Mouse (Mus musculus) embryonic facial prominence, embryonic 14.5 days (tissue): ENCODE data around the gene Mpv17. TPM values are rescaled to one million over a fixed set of nuclear protein-coding genes. Genes with fewer than 3 reads are reported as not detected.

Source experiments
- ATAC-seq: fragments of 200-750 bp; cut with Nextera tagmentation; 2 replicates; pipeline ENCODE4 v1.8.0; 2017; ENCODE audit warnings: low read depth, moderate number of reproducible peaks, moderate TSS enrichment
- DNase-seq: peaks from one replicate; pipeline ENCODE4 v3.0.0-alpha.2; 2015; ENCODE audit warnings: low spot score
- H3K27ac ChIP-seq: fragments of 300-500 bp; sonication (generic); replicated peaks from 2 replicates; pipeline ENCODE4 v1.5.1; 2014; ENCODE audit warnings: low read depth, mild to moderate bottlenecking, low read length, moderate library complexity
- H3K27me3 ChIP-seq: fragments of 300-500 bp; sonication (generic); replicated peaks from 2 replicates; pipeline ENCODE4 v1.6.1; 2014; ENCODE audit warnings: low read length; ENCODE audit not compliant: control insufficient read depth, insufficient read depth
- H3K36me3 ChIP-seq: fragments of 300-500 bp; sonication (generic); 2 replicates; pipeline ENCODE4 v1.6.1; 2014; ENCODE audit warnings: low read length, mixed read lengths; ENCODE audit not compliant: control insufficient read depth, insufficient read depth
- H3K4me1 ChIP-seq: fragments of 300-500 bp; sonication (generic); 2 replicates; pipeline ENCODE4 v1.6.1; 2014; ENCODE audit warnings: antibody characterized with exemption, low read length; ENCODE audit not compliant: control insufficient read depth, insufficient read depth
- H3K4me2 ChIP-seq: fragments of 300-500 bp; sonication (generic); 2 replicates; pipeline ENCODE4 v1.6.1; 2014; ENCODE audit warnings: low read depth, mild to moderate bottlenecking, low read length, moderate library complexity, mixed read lengths
- H3K4me3 ChIP-seq: fragments of 300-500 bp; sonication (generic); 2 replicates; pipeline ENCODE4 v1.5.1; 2014; ENCODE audit warnings: low read depth, mild to moderate bottlenecking, low read length
- H3K9ac ChIP-seq: fragments of 300-500 bp; sonication (generic); 2 replicates; pipeline ENCODE4 v1.6.1; 2014; ENCODE audit warnings: low read depth, mild to moderate bottlenecking, low read length, moderate library complexity, mixed read lengths
- H3K9me3 ChIP-seq: fragments of 300-500 bp; sonication (generic); 2 replicates; pipeline ENCODE4 v1.6.1; 2016; ENCODE audit warnings: low read length; ENCODE audit not compliant: control insufficient read depth
- WGBS: fragments of 180-500 bp; shearing (Covaris S2); extraction: QIAGEN DNeasy Blood & Tissue Kit; methylation state at CpG from one replicate; pipeline ENCODE4 v1.1.7; 2014; 5-methylcytosine and 5-hydroxymethylcytosine counted together
- polyA plus RNA-seq: library from polyadenylated mRNA; unstranded; fragments of >200 nt; fragmentation: Nextera tagmentation; extraction: Ambion mirVana; gene quantifications from 2 replicates; pipeline ENCODE4 v1.2.1, GENCODE M21; 2014

Mpv17 gene
- polyA plus RNA-seq, 1 experiment from 2014 or later: 47.7 TPM

DNA sequence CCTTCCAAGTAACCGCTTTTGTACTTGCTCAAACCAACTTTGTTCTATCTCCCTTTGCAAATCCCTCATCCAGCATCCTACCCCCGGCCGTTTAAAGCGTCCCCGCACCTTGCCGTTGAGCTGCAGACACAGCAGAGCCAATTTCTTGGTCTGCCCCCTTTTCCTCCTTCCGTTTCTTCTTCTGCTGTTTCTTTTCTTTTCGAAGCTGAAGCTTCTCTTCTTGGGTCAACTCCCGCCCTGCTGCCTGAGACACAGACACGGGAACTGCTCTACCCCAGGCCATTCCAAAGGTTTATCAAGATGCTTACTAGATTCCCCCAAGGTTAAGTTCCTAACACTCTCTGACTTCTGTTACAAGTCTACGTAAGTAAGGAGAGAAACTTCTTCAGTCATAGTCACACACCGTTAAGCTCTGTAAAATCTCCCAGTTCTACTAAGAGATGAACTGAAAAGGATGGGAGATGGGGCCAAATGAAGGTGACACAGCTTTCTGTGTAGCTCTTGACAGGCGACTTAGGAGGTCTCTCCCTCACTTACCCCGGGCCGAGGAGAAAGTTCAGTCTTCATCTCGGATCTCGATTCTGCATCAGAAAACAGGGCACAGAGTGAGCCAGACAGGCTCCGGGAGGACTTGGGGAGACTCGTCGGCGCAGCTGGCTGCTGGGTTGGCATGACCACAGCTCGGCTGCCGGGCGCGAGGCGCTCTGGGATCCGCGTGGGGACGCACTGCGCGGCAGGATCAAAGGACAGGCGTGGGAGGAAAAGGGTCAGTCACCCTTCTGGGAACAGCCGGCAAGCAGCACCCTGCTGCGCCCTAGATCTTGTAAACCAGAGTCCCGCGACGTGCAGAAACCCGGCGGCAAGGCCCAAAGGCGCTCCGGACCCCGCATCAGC is 38.2 kb upstream of the Mpv17 start:
- peak; percentile 56 for ATAC-seq
- Histone ChIP-seq H3K9me3 (no peaks in the 10 kb centered on the region), H3K27me3 (no peaks in the 10 kb centered on the region), H3K27ac (peak overlapping the region; percentile 75), H3K36me3 (peaks cover 73% of the 10 kb centered on the region), H3K4me3 (peak overlapping the region; percentile 86), H3K4me1 (peaks cover 9% of the 10 kb centered on the region), H3K9ac (peak overlapping the region; percentile 87), H3K4me2 (peak overlapping the region; percentile 75)
- 20% methylated on average over 30 of the region's 42 CpGs for WGBS
- DNase-seq: peak; percentile 78

DNA sequence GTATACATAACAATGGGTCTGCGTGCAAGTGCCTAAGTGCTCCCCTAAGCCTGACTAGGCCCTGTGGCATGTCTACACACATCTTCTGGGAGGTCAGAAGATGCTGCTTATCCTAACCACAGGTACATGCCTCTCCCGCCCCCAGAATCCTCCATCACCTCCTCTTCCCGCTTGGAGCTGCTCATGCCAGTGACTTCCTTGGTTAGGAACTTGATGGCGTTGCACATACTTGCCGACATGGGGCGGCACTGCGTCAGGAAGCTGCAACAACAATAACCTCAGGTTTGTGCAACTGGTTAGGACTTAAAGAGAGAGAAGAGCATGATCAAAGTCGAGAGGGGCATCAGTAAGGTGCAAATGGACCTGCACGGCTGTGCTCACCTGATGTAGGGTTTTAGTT is 36.1 kb upstream of the Mpv17 start:
- Histone ChIP-seq H3K9me3 (no peaks in the 10 kb centered on the region), H3K9ac (no peak overlapping the region), H3K27ac (no peak overlapping the region), H3K4me2 (no peak overlapping the region), H3K4me3 (no peak overlapping the region), H3K36me3 (peaks cover 58% of the 10 kb centered on the region), H3K4me1 (peaks cover 9% of the 10 kb centered on the region), H3K27me3 (no peaks in the 10 kb centered on the region)
- no peak for DNase-seq
- WGBS: 90% methylated on average over 9 of the region's 9 CpGs
- ATAC-seq: no peak

DNA sequence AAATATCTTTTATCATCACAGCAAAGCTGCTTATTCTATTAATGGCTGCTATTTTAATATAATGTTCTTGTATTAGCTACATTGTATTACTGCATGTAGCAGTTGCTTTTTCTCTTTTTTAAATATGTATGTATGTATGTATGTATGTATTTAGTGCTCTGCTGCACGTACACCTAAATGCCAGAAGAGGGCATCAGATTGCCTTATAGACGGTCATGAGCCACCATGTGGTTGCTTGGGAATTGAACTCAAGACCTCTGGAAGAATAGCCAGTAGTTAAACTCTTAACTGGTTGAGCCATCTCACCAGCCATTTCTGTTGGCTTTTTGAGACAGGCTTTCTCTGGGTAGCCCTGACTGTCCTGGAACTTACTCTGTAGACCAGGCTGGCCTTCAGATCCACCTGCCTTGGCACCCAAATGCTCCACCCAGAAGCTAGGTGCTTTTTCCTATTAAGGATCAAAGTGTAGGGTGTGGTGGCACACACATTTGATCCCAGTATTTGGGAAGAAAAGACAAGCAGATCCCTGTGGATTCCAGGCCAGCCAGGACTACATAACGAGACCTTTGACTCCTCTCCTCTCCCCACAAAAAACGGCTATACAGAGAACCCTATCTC is 34.3 kb upstream of the Mpv17 start:
- ATAC-seq: no peak
- Histone ChIP-seq H3K27ac (no peak overlapping the region), H3K27me3 (no peaks in the 10 kb centered on the region), H3K9ac (no peak overlapping the region), H3K4me2 (no peak overlapping the region), H3K4me3 (no peak overlapping the region), H3K36me3 (peaks cover 45% of the 10 kb centered on the region), H3K4me1 (peaks cover 4% of the 10 kb centered on the region), H3K9me3 (no peaks in the 10 kb centered on the region)
- no peak for DNase-seq
- whole genome bisulfite sequencing: 71% methylated on average over 4 of the region's 4 CpGs

DNA sequence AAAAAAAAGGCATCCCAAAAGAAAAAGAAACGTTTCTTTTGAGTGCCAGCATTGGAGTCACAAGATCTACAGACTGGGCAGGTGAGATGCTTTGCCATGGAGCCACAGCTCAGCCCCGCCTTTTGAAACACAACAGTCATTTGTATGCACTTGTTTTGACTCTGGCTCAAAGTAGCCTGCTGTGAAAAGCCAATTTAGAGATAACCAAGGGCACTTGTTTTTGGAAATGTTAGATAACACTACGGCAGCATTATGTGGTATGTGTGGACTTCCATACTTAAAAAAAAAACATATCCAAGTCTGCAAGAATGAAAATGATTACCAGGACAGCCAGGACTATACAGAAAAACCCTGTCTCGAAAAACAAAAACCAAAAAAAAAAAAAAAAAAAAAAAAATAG is 29.6 kb upstream of the Mpv17 start:
- no peaks in the 10 kb centered on the region for H3K27me3 ChIP-seq
- H3K27ac ChIP-seq: no peak overlapping the region
- DNase-seq: no peak
- ATAC-seq: no peak
- 58% methylated on average over 4 of the region's 4 CpGs for WGBS
- H3K4me3 ChIP-seq: no peak overlapping the region
- H3K4me1 ChIP-seq: peaks cover 8% of the 10 kb centered on the region; the same call in 1 of the 2 replicates
- peaks cover 20% of the 10 kb centered on the region for H3K36me3 ChIP-seq
- no peak overlapping the region for H3K9ac ChIP-seq
- H3K4me2 ChIP-seq: no peak overlapping the region
- H3K9me3 ChIP-seq: no peaks in the 10 kb centered on the region

DNA sequence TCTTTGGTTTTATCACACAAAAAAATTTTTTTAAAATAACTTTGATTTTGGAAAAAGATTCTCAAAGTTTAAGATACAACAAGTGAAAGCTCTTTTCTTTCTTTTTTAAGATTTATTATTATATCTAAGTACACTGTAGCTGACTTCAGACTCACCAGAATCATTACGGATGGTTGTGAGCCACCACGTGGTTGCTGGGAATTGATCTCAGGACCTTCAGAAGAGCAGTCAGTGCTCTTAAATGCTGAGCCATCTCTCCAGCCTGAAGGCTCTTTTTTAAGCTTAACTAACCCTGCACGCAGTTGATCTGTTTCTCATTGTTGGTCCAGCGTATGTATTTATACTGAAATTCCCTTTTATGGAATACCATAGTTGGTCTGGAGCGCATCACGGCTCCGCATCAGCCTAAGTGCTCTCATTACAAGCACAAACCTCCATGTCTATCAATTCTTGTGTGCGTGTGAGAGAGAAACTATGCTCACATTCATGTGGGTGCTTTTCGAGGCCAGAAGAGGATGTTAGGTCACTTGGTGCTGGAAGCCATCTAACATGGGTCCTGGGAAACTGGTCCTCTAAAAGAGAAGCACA is 27.2 kb upstream of the Mpv17 start:
- no peaks in the 10 kb centered on the region for H3K27me3 ChIP-seq
- no peaks in the 10 kb centered on the region for H3K9me3 ChIP-seq
- ATAC-seq: no peak
- WGBS: 93% methylated on average over 9 of the region's 9 CpGs
- H3K27ac ChIP-seq: peak overlapping the region; percentile 97; the same call in 1 of the 2 replicates
- no peak overlapping the region; the same call in 1 of the 2 replicates for H3K4me2 ChIP-seq
- H3K4me3 ChIP-seq: no peak overlapping the region
- peaks cover 10% of the 10 kb centered on the region; the same call in 1 of the 2 replicates for H3K4me1 ChIP-seq
- no peak overlapping the region for H3K9ac ChIP-seq
- H3K36me3 ChIP-seq: no peaks in the 10 kb centered on the region; the same call in 1 of the 2 replicates
- DNase-seq: no peak

DNA sequence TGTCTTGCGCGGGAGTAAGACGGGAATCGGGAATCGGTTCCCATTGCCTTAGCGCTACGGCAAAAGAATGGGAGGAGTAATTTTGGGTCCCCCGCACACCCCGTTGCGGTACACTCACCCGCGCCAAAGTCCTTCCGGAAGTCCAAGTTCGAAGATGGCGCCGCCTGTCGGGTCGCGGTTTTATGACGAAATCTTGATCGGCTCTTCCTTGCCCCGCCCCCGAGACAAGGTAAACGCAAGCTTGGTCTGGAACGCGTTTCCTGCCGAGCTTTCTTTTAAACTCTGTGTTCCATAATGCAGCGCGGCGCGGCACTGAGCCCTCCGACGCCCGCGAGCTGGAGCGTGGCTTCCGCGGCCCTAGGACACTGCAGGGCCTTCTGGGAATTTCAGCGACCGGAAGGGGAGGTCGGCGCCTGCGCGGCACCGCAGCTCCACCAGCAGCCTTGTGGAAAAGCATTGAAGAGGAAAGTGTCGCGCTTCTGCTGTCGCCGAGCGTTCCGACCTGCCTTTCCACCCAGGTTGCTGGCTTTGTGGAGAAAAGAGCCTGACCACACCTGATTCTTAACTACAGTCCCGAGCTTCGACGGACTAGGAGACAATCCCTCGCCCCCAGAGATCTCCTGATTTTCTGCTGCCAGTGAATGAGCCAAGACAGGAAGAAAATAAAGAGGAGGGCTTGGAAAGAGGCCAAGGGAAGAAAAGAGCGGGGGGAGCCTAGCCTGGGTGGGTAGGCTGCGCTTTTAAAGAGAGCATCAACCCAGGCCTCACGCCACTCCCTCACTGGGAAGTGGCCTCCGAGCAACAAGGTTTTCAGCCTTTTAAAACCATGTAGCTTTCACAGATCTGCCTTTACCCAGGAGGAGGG is 25.9 kb upstream of the Mpv17 start, which contains the start of the genes Gm29609 and Gtf3c2:
Gm29609 (minus strand) TSS at position 146 of the 865 bp plus-strand sequence.
Gtf3c2 (minus strand) TSS at position 379 of the 865 bp plus-strand sequence.
- H3K36me3 ChIP-seq: peaks cover 4% of the 10 kb centered on the region; the same call in 1 of the 2 replicates
- under 1% methylated on average over 51 of the region's 59 CpGs for WGBS
- peak within 1 kb of the TSS; percentile 83 for H3K4me3 ChIP-seq
- H3K4me2 ChIP-seq: peak within 1 kb of the TSS; percentile 78
- peak within 1 kb of the TSS; percentile 97 for H3K27ac ChIP-seq
- no peaks in the 10 kb centered on the region for H3K27me3 ChIP-seq
- peak; percentile 98 for ATAC-seq
- peak; percentile 98 for DNase-seq
- H3K4me1 ChIP-seq: peaks cover 10% of the 10 kb centered on the region; the same call in 1 of the 2 replicates
- no peaks in the 10 kb centered on the region for H3K9me3 ChIP-seq
- H3K9ac ChIP-seq: peak within 1 kb of the TSS; percentile 77

DNA sequence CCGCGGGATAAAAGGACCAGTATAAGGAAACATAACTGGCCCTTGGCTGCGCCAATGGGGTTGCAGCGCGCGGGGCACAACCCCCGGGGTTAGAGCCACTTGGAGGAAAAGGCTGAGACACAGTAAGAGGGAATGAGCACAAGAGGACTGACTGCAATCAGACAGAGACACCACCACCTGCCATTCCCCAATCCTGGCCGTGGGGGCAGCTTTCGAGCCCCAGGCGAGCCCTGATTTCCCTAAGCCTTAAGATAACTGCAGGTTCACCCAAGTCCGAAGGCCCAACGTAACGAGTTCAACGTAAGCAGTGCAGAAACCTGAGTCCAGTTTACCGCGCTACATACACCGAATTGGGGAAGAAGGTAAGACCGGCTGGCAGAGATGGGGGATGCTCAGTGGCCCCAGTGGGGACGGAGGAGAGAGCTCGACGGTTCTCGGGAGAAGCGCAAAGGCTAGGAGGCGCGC is 25.3 kb upstream of the Mpv17 start:
- WGBS: under 1% methylated on average over 22 of the region's 25 CpGs
- no peaks in the 10 kb centered on the region for H3K27me3 ChIP-seq
- peak overlapping the region; percentile 97 for H3K27ac ChIP-seq
- peak overlapping the region; percentile 77 for H3K9ac ChIP-seq
- peaks cover 7% of the 10 kb centered on the region for H3K36me3 ChIP-seq
- peak overlapping the region; percentile 83 for H3K4me3 ChIP-seq
- ATAC-seq: peak; percentile 51
- peak overlapping the region; percentile 78 for H3K4me2 ChIP-seq
- H3K9me3 ChIP-seq: no peaks in the 10 kb centered on the region
- DNase-seq: peak; percentile 12
- peaks cover 10% of the 10 kb centered on the region; the same call in 1 of the 2 replicates for H3K4me1 ChIP-seq
